Mouse (Mus musculus) midbrain, embryonic 13.5 days (tissue): Measurements from ENCODE around the gene Fyn. TPM values are rescaled to one million over a fixed set of nuclear protein-coding genes. Genes with fewer than 3 reads are reported as not detected.

Experiments used
- ATAC-seq: fragments of 200-750 bp; cut with Nextera tagmentation; 2 replicates; pipeline ENCODE4 v1.8.0; 2017; ENCODE audit warnings: mild to moderate bottlenecking, moderate TSS enrichment, moderate library complexity
- H3K27ac ChIP-seq: fragments of 300-500 bp; sonication (generic); 2 replicates; pipeline ENCODE4 v1.5.1; 2015; ENCODE audit warnings: inconsistent platforms, mild to moderate bottlenecking, moderate library complexity
- H3K27me3 ChIP-seq: fragments of 300-500 bp; sonication (generic); 2 replicates; pipeline ENCODE4 v1.6.1; 2015; ENCODE audit warnings: mild to moderate bottlenecking, inconsistent platforms
- H3K36me3 ChIP-seq: fragments of 300-500 bp; sonication (generic); 2 replicates; pipeline ENCODE4 v1.6.1; 2015; ENCODE audit warnings: mild to moderate bottlenecking, inconsistent platforms
- H3K4me1 ChIP-seq: fragments of 300-500 bp; sonication (generic); replicated peaks from 2 replicates; pipeline ENCODE4 v1.6.1; 2015; ENCODE audit warnings: inconsistent platforms
- H3K4me2 ChIP-seq: fragments of 300-500 bp; sonication (generic); replicated peaks from 2 replicates; pipeline ENCODE4 v1.6.1; 2015; ENCODE audit warnings: moderate library complexity, mild to moderate bottlenecking, inconsistent platforms
- H3K4me3 ChIP-seq: fragments of 300-500 bp; sonication (generic); replicated peaks from 2 replicates; pipeline ENCODE4 v1.5.1; 2015; ENCODE audit warnings: mild to moderate bottlenecking, inconsistent platforms
- H3K9ac ChIP-seq: fragments of 300-500 bp; sonication (generic); replicated peaks from 2 replicates; pipeline ENCODE4 v1.6.1; 2015; ENCODE audit warnings: mild to moderate bottlenecking, inconsistent platforms
- H3K9me3 ChIP-seq: fragments of 300-500 bp; sonication (generic); 2 replicates; pipeline ENCODE4 v1.6.1; 2016; ENCODE audit warnings: mild to moderate bottlenecking, inconsistent platforms
- WGBS: fragments of 180-500 bp; shearing (Covaris S2); methylation state at CpG from one replicate; pipeline ENCODE4 v1.1.7; 2015; 5-methylcytosine and 5-hydroxymethylcytosine counted together
- polyA plus RNA-seq: library from polyadenylated mRNA; unstranded; fragments of >200 nt; fragmentation: Nextera tagmentation; extraction: Ambion mirVana; gene quantifications from 2 replicates; pipeline ENCODE4 v1.2.1, GENCODE M21; 2015

Fyn gene
- polyA plus RNA-seq, 1 experiment from 2014 or later = 64.8 TPM

DNA sequence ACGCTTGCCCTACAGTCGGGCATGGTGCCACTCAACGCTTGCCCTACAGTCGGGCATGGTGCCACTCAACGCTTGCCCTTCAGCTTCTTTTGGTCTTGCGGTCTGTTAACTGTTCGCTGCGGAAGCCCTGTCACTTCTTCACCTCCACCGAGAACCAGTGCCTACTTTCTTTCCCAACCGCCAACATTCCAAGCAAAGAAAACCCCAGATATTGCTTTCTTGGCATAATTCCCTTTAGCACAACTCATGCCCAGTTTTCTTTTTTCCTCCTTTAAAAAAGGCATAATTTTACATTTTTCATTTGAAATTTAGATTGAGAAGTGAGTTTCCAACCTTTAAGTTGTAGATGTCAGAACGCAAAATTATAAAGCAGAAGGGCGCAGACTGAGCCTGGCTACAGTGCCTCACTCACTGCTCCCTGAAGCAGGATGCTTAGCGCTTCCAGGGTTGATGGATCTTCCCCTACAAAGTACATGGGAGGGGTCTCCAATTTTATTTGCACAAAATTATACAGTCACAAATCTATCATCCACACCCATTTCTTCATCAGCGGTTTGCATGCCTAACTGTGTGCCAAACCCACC is 18.8 kb upstream of the Fyn start:
- Histone ChIP-seq H3K4me3 (no peak overlapping the region), H3K4me2 (no peak overlapping the region), H3K4me1 (no peaks in the 10 kb centered on the region), H3K9ac (no peak overlapping the region), H3K9me3 (no peaks in the 10 kb centered on the region), H3K27ac (no peak overlapping the region), H3K36me3 (no peaks in the 10 kb centered on the region), H3K27me3 (no peaks in the 10 kb centered on the region)
- ATAC-seq = no peak
- WGBS = 94% methylated on average over 14 of the region's 14 CpGs

- peaks cover 3% of the 10 kb centered on the region; the same call in 1 of the 2 replicates for H3K27me3 ChIP-seq
- H3K36me3 ChIP-seq = no peaks in the 10 kb centered on the region
- no peak overlapping the region for H3K4me2 ChIP-seq
- H3K4me1 ChIP-seq = peaks cover 7% of the 10 kb centered on the region
- no peak for ATAC-seq
- H3K9me3 ChIP-seq = no peaks in the 10 kb centered on the region
- no peak overlapping the region for H3K4me3 ChIP-seq
- no peak overlapping the region for H3K9ac ChIP-seq
- 90% methylated on average over 4 of the region's 4 CpGs for WGBS
- no peak overlapping the region for H3K27ac ChIP-seq
Measured at GRCm38 (mm10) chr10:39364196-39364595, 4.5 kb upstream of the Fyn start.

GRCm38 (mm10) chr10:39369502-39369931 is 862 bp downstream of the Fyn start:
- WGBS = under 1% methylated on average over 44 of the region's 44 CpGs
- Histone ChIP-seq H3K4me2 (peak overlapping the region; percentile 74), H3K4me1 (peaks cover 44% of the 10 kb centered on the region), H3K36me3 (no peaks in the 10 kb centered on the region), H3K27ac (peak overlapping the region; percentile 99), H3K9me3 (no peaks in the 10 kb centered on the region), H3K9ac (peak overlapping the region; percentile 100), H3K4me3 (peak overlapping the region; percentile 96), H3K27me3 (peaks cover 3% of the 10 kb centered on the region; the same call in 1 of the 2 replicates)
- peak; percentile 99 for ATAC-seq

DNA sequence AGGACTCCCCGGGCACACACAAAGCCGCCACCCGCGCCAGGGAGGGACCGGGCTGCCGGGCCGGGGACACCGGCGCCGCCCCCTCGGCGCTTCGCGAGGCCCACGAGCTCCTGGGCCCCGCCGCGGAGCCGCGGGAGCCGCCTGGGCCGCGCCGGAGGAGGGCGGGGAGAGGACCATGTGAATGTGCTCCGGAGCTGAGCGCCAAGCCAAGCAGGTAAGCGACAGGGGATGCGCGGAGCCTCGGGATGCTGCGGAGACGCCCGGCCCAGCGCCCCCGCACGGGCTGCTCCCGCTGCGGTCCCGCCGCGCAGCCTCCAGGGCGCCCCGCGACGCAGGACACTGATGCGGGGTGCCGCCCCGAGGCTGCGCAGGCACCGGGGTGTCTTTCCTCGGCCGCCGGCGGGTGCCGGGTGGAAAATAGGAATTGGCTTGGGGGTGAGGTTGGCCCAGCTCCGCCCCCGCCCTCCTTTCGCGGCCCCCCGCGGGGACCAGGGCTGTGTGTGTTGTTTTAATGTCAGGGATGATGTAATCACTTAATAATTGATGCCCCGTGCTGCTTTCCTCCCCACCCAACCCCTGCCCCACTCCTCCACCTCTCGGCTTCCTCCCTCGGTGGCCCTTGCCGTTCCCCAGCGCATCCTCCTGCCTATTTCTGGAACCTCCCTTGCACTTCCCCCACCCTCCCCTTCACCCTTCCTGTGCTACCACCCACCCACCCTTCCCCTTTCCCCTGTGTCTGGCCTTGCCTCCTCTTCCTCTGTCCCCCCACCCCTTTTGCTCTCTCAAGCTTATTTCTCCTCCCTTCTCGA is 1.5 kb downstream of the Fyn start:
- Histone ChIP-seq H3K27ac (peak overlapping the region; percentile 99), H3K9me3 (no peaks in the 10 kb centered on the region), H3K36me3 (no peaks in the 10 kb centered on the region), H3K27me3 (peaks cover 3% of the 10 kb centered on the region; the same call in 1 of the 2 replicates), H3K4me2 (peak overlapping the region; percentile 74), H3K9ac (peak overlapping the region; percentile 100), H3K4me3 (peak overlapping the region; percentile 96), H3K4me1 (peaks cover 51% of the 10 kb centered on the region)
- 0% methylated on average over 52 of the region's 68 CpGs for WGBS
- ATAC-seq = peak; percentile 28

- peak overlapping the region; percentile 74 for H3K4me2 ChIP-seq
- peaks cover 55% of the 10 kb centered on the region for H3K4me1 ChIP-seq
- peak overlapping the region; percentile 96 for H3K4me3 ChIP-seq
- ATAC-seq = peak; percentile 5
- H3K36me3 ChIP-seq = no peaks in the 10 kb centered on the region
- peak overlapping the region; percentile 99 for H3K27ac ChIP-seq
- H3K27me3 ChIP-seq = peaks cover 3% of the 10 kb centered on the region; the same call in 1 of the 2 replicates
- peak overlapping the region; percentile 100 for H3K9ac ChIP-seq
- 1% methylated on average over 8 of the region's 8 CpGs for WGBS
- H3K9me3 ChIP-seq = no peaks in the 10 kb centered on the region
Measured at GRCm38 (mm10) chr10:39370786-39371221, 2.1 kb downstream of the Fyn start.

- Histone ChIP-seq H3K4me2 (peak overlapping the region; percentile 74), H3K27ac (peak overlapping the region; percentile 99; the same call in 1 of the 2 replicates), H3K36me3 (no peaks in the 10 kb centered on the region), H3K4me1 (peaks cover 62% of the 10 kb centered on the region), H3K4me3 (peak overlapping the region; percentile 96), H3K9me3 (no peaks in the 10 kb centered on the region), H3K9ac (peak overlapping the region; percentile 100), H3K27me3 (peaks cover 3% of the 10 kb centered on the region; the same call in 1 of the 2 replicates)
- no peak for ATAC-seq
- WGBS = 51% methylated on average over 2 of the region's 2 CpGs
Measured at GRCm38 (mm10) chr10:39371467-39371866, 2.8 kb downstream of the Fyn start.

DNA sequence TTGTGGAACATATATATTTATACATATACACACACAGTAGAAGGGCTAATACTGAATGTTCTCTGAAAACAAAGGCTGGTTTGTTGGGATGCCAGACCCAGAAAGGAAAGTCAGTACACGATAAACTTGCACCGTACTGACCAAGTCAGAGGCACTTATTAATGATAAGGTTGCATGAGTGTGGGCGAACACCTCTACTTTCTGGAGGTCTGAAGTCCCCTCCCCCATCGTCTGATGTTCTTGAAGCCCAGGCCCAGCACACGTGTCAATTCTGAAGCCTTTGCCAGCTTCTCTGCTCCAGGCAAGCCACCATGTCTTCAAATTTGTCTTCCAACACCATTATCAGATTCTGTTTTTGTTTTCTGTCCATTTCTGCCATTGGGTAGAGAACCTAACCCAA is 3.3 kb downstream of the Fyn start:
- Histone ChIP-seq H3K27me3 (peaks cover 3% of the 10 kb centered on the region; the same call in 1 of the 2 replicates), H3K4me2 (peak overlapping the region; percentile 74), H3K4me3 (peak overlapping the region; percentile 96), H3K9ac (no peak overlapping the region), H3K4me1 (peaks cover 67% of the 10 kb centered on the region), H3K27ac (no peak overlapping the region), H3K9me3 (no peaks in the 10 kb centered on the region), H3K36me3 (no peaks in the 10 kb centered on the region)
- WGBS = 86% methylated on average over 5 of the region's 5 CpGs
- ATAC-seq = no peak

DNA sequence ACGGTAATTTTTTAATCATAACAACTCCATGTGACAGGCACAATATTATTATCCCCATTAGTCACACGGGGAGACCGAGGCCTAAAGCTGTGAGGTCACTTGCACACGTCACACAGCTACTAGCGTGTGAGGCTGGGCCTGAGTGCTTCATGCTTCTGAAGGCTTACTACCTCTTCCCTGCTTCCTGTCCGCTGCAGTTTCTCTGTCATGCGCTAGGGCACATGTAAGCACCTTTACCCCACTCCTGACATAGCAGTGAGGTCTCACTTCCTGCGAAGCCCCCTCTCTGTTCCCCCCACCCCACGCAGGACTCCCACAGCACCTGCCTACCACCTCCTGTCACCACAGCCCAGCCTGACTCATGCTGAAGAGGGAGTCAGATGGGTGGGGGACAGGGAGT is 8.0 kb downstream of the Fyn start:
- ATAC-seq = 0 out of 2 replicates have a peak, but pooled peaks have one; percentile 17
- WGBS = 87% methylated on average over 9 of the region's 9 CpGs
- H3K4me1 ChIP-seq = peaks cover 87% of the 10 kb centered on the region
- no peak overlapping the region for H3K9ac ChIP-seq
- H3K9me3 ChIP-seq = no peaks in the 10 kb centered on the region
- no peak overlapping the region for H3K27ac ChIP-seq
- H3K4me3 ChIP-seq = no peak overlapping the region
- peaks cover 4% of the 10 kb centered on the region; the same call in 1 of the 2 replicates for H3K36me3 ChIP-seq
- no peaks in the 10 kb centered on the region for H3K27me3 ChIP-seq
- H3K4me2 ChIP-seq = no peak overlapping the region

DNA sequence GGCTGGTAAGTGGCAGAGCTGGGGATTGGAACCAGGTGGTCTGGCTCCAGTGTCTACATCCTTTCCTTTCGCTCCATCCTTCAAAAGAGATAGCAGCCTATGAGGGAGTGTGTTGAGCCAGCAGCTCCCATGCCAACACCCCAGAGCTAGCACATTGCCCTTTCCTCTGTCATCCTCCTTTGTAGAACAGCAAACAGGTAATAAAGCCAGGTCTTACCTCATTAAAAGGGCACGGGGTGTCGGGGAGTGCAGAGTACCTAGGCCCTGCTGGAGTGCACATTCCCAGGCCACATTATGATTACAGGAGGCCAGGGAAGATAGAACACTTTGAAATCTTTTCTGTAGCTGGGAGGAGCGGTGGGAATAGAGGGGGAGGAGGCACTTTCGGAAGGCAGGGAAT is 8.6 kb downstream of the Fyn start:
- Histone ChIP-seq H3K4me3 (no peak overlapping the region), H3K4me1 (peaks cover 87% of the 10 kb centered on the region), H3K4me2 (no peak overlapping the region), H3K9ac (no peak overlapping the region), H3K36me3 (peaks cover 4% of the 10 kb centered on the region; the same call in 1 of the 2 replicates), H3K27me3 (no peaks in the 10 kb centered on the region), H3K27ac (no peak overlapping the region), H3K9me3 (no peaks in the 10 kb centered on the region)
- ATAC-seq = no peak
- 86% methylated on average over 5 of the region's 5 CpGs for WGBS

DNA sequence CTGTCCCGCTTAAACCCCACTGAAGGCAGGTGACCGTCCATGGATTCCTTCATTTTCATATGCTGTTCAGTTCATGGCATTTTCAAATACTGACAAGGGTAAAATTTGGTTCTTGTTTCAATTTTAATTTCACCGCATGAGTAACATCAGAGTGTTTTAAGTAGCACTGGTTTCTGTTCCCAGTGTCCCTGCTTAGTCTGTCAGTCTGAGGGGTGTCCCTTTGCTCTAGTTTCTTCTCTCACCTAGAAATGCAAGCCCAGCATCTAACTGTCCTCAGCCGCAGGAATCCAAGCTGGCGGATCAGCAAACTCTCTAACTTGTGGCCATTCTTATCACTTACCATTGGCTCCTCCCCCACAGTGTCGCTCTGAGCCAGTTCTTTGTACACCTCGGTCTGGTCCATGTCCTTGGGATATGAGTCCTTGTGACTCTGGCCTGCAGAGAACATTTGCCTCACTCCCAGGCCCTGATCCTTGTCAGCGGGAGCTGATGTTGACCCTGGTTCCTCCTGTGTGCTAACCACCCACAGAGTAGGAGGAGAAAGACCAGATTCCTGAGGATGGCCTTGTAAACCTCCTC is 9.5 kb downstream of the Fyn start:
- no peak for ATAC-seq
- Histone ChIP-seq H3K4me2 (no peak overlapping the region), H3K36me3 (peaks cover 4% of the 10 kb centered on the region; the same call in 1 of the 2 replicates), H3K9ac (no peak overlapping the region), H3K27me3 (no peaks in the 10 kb centered on the region), H3K9me3 (no peaks in the 10 kb centered on the region), H3K4me3 (no peak overlapping the region), H3K4me1 (peaks cover 87% of the 10 kb centered on the region), H3K27ac (no peak overlapping the region)
- 87% methylated on average over 8 of the region's 8 CpGs for WGBS

DNA sequence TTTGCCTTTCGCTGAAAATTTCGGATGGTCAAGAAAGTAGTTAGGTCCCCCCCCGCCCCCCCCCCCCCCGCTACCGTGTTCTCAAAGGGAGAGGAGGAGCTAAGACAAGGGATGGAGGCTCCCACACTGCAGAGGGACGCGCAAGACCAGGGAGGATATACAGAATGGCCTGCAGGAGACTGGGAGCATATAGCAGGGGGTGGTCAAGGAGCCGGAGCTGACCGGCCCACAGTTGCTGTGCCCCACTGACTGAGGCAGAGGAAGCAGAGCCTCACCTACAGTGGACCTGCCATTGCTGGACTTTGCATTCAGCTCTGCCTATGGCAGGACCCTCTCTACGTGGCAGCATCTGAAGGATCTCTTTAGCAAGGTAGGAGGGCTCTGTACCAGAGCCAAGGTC is 10.6 kb downstream of the Fyn start:
- Histone ChIP-seq H3K9me3 (no peaks in the 10 kb centered on the region), H3K9ac (no peak overlapping the region; the same call in 1 of the 2 replicates), H3K4me1 (peaks cover 83% of the 10 kb centered on the region), H3K36me3 (peaks cover 4% of the 10 kb centered on the region; the same call in 1 of the 2 replicates), H3K27me3 (no peaks in the 10 kb centered on the region), H3K27ac (no peak overlapping the region), H3K4me2 (no peak overlapping the region), H3K4me3 (no peak overlapping the region)
- WGBS = 54% methylated on average over 10 of the region's 10 CpGs
- peak; percentile 43; the same call in 1 of the 2 replicates for ATAC-seq
